Mouse (Mus musculus): Measurements from ENCODE around the gene Ccr4. TPM values are rescaled to one million over a fixed set of nuclear protein-coding genes. Genes with fewer than 3 reads are reported as not detected.
A peak's percentile ranks its signal among the peaks of the same experiment; 100 is the strongest.

Ccr4 gene
- 0.18 TPM in 1 of 2 replicates, not detected in the other for total RNA-seq (2015)
- 0.07 TPM in 1 of 2 replicates, not detected in the other for total RNA-seq (2017)

DNA sequence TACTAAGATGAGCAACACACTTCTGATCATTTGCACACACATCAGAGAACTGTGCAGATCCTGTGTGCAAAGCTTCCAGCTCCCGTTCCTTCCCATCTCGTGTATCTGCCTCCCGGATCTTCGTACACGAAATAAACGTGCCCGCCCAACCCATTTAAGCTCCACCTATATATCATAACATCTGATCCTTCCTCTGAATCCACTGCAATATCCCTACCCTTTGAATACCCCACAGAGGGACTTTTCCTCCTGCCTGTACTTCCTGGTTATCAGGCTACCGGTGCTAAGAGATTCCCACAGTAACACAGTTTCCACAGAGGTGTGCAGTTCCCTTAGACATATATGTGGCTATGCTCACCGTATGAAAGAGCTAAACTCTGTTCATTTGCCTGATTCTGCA, at the start of gene Ccr4:
Ccr4 (minus strand) TSS at position 101 of the 400 bp plus-strand sequence.
- no peak for ATAC-seq (ENCODE audit: poor library complexity, severe bottlenecking)

DNA sequence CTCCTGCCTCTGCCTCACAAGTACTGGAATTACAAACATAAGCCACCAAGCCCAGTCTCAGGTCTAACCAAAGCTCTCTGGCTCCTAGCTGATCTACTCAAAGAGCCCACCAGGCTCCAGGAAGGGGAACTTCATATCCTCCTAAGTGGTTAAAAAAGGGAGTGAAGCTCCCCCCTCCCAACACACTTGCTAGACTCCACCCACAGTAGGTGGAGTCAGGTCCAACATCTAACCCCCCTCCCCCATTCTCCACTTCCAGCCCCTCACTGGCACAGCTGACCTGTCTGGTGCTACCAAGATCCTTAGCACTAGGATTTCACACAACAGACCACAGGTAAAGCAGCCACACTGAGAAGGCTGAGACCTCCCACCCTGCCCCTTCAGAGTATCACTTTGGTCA, 49.1 kb upstream of the Ccr4 start:
- ATAC-seq (ENCODE audit: poor library complexity, severe bottlenecking) = no peak

GRCm38 (mm10) chr9:114550033-114550432, 45.3 kb upstream of the Ccr4 start:
- no peak for ATAC-seq (ENCODE audit: poor library complexity, severe bottlenecking)

DNA sequence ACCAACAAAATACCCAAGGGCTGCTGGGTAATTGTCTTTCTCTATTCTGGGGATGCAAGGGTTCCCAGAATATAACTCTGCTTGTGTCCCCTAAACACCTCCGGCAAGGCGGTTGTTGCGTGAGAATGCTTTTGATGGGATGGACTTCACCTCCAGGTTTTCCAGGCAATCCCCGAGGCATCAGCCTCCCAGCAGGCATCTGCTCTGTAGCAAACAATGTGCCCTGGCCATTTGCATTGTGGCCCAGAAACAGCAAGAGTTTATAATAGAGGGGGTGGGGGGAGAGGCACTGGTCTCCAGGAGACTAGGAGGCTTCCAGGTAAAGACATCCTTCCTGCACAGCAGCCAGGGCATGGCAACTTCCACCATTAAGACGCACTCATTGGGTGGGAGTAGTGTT, 44.4 kb upstream of the Ccr4 start:
- ATAC-seq (ENCODE audit: poor library complexity, severe bottlenecking) = no peak

DNA sequence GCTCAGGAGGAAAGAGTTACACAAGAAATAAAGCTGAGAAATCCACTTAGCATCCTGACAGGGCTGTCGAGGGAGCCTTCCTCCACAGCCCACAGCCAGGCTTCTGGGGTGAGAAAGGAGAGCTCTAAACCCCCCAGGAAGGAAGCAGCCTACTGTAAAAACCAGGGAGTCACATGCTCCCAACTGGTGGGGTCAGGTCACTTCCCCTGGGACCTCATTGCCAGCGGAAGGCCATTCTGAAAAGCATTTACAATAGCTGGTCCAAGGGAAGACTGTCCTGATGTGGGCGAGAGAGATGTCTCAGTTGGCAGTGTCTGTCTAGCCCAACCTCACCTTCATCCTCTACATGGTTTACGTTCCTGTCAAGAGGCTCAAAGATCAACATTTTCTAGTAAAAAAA, 43.8 kb upstream of the Ccr4 start:
- ATAC-seq (ENCODE audit: poor library complexity, severe bottlenecking) = no peak

GRCm38 (mm10) chr9:114547643-114548077, 42.9 kb upstream of the Ccr4 start:
- no peak for ATAC-seq (ENCODE audit: poor library complexity, severe bottlenecking)

GRCm38 (mm10) chr9:114546765-114547164, 42.0 kb upstream of the Ccr4 start:
- no peak for ATAC-seq (ENCODE audit: poor library complexity, severe bottlenecking)

GRCm38 (mm10) chr9:114544754-114545393, 40.2 kb upstream of the Ccr4 start:
- ATAC-seq (ENCODE audit: poor library complexity, severe bottlenecking) = no peak

GRCm38 (mm10) chr9:114543882-114544753, 39.4 kb upstream of the Ccr4 start:
- no peak for ATAC-seq (ENCODE audit: poor library complexity, severe bottlenecking)

DNA sequence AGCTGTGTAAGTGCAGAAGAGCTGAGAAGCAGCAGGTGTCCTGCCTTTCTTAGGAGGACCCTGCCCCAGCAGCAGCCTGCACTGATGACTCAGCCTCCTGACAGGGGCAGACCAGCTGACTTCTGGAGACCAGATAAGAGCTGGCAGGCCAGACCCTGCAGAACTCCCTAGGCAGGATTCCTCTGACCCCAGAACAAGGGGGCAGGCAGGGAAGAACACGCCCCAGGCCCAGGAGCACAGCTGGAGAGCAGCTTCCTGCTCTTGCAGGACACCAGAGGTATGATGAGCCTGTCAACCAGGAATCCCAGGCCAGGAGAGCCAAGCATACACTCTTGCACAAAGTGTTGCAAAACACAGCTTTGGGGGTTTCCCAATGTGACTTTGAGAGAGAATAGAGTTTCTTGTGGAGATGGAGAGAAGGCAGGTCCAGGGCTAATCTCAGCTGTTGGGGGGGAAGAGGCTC, 36.6 kb upstream of the Ccr4 start:
- no peak for ATAC-seq (ENCODE audit: poor library complexity, severe bottlenecking)

DNA sequence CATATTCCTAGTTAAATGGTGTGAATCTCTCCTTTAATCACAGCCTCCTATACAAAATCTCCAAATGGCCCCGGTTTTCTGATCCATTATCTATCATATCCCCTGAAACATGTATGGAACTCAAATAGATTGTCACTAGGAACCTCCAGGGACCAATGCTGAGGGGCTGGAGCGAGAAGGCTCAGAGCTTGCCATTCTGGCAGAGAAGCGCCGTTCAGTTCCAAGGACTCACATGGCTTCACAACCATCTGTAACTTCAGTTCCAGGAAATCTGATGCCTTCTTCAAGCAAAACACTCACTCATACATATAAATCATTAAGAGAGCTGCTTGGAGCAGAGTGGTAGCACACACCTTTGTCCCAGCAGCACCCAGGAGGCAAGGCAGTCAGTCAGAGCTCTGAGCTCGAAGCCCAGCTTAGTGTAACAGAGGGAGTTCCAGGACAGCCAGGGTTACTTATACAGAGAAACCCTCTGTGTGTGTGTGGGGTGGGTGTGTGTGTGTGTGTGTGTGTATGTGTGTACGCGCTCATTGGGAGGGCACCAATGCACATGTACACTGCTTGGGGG, 34.4 kb upstream of the Ccr4 start:
- ATAC-seq (ENCODE audit: poor library complexity, severe bottlenecking) = no peak

DNA sequence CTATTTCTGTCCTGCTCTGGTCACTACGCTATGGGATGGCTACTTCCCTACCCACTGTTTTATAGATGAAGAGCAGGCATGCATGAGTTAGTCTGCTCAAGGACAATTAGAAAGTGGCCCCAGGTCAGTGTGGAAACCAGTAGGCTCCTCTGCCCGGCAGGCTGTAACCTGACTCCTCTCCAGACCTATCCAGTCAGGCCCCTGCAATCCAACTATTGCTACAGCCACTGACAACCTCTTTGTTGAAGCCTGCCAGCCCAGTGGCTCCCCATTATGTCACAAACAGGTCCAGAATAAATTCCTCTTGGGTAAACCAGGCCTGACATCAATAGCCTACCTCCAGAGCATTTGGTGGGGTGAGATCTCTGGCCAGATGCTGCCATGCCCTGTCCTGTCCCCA, 31.9 kb upstream of the Ccr4 start:
- ATAC-seq (ENCODE audit: poor library complexity, severe bottlenecking) = no peak

GRCm38 (mm10) chr9:114534747-114535517, 30.2 kb upstream of the Ccr4 start:
- ATAC-seq (ENCODE audit: poor library complexity, severe bottlenecking) = no peak

DNA sequence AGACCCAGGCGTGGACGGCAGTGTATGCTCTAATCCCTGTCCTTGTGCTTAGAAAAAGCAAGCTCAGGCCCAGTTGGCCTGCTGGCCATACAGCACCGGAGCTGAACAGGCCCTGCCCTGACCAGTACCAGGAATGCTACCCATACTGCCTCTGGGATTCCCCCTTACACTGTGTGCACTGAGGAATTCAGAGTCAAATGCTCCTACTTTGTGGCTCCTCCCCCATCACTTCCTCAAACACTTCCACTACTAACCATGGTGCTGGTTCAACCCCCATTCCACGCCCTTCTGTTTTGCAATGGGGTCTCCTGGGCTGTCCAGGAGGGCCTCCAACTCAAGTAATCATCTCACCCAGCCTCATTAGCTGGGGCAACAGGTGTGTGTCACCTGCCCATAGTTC, 29.1 kb upstream of the Ccr4 start:
- ATAC-seq (ENCODE audit: poor library complexity, severe bottlenecking) = peak; percentile 38

DNA sequence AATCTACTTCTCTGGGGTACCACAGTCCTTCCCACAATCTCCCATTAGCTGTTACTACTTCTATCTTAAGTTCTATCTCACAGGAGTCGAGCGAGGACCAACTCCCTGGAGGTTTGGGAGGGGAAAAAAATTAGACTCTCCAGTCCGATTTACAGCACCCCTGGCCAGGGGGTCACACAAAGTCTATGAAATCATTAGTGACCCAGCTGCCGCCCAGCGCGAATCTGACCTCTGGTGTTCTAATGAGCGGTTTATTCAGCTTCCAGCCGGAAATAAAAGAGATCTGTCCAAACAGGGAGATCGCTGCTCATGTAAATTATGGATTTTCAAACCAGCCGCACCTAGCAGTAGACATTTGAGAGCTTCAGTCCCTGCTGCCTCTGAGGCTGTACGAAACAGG, 26.6 kb upstream of the Ccr4 start:
- ATAC-seq (ENCODE audit: poor library complexity, severe bottlenecking) = no peak

- ATAC-seq (ENCODE audit: poor library complexity, severe bottlenecking) = no peak
Observed at GRCm38 (mm10) chr9:114528680-114529048, 23.9 kb upstream of the Ccr4 start.

DNA sequence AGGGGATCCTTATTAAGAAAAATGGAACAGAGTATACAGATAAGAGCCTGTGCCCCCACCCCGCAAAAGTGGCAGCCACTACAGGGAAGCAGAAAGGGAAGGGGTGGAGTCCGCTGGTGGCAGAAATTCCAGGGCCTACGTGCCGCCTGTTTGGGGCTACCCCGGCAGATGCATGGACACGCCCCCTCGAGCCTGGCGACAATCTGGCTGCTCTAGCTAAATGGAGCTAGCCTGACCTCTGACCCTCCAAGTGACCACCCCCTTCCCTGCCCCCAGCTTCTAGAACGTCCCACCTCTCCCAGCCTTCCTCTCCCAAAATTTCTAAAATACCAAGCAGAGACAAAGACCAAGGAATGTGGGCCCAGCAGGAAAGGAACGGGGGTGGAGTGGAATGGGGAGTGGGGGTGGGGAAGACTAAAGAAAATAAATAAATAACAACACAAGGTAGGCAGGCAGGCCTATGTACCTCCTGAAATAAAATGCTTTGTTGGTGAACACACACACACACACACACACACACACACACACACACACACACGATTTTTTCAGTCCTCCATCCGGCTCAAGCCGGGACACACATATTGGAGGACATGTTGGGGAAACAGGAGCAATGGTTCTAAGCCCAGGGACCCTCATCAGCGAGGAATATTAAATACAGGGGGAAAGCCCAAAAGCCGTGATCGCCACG, 23.4 kb upstream of the Ccr4 start:
- ATAC-seq (ENCODE audit: poor library complexity, severe bottlenecking) = no peak

DNA sequence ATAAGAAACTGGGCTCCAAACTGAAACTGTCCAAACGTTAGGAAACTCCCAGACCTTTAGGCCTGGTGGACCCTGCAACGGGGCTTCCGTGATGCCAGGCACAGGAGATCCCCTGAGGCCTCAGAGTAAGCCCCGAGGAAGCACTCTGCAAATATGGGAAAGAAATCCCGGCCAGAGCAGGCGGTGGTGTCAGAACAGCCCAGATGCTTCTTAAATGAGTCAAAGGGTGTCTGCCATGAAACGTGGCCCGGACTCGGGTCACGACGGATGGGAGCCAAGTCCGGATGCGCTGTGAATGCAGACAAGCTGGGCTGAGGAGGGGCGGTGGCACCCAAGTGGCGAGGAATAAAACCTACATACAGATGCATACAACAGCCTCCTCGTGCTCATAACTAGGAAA, 22.4 kb upstream of the Ccr4 start:
- no peak for ATAC-seq (ENCODE audit: poor library complexity, severe bottlenecking)

DNA sequence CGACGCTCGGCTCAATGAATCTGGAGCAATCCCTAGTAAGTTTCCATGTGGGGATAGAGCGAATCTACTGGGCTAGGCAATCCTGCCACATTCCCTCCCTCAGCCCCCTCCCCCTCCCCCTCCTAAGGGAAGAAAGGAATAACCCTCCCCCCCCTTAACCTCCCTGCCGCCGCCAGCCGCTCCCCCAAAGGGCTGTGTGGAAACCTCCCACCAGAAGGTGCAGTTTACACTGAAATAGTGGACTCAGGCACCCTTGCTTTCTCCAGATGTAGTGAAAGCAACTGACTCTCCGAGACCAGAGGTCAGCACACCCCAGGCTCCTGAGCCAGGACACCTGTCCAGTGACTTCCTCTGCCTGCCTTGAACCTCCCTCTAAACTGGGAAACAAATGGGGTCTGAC, 21.9 kb upstream of the Ccr4 start:
- ATAC-seq (ENCODE audit: poor library complexity, severe bottlenecking) = no peak

DNA sequence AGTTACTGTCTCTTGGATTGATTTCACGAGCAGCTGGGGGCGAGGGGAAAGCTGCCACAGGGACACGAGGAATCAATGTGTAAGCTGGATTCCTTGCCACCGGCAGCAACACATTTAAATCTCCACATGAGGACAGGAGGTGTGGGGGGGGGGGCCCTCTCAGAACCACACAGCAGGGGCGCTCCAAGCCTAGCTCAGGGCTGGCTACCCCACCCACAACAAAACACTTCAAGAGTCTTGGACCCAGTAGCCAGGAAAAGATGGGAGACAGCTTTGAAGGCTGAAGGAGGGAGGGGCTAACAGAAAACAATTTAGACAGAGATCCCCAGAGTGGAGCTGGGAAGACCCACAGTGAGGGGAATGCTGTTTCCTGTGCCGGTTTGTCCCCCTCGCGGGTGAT, 21.2 kb upstream of the Ccr4 start:
- ATAC-seq (ENCODE audit: poor library complexity, severe bottlenecking) = no peak

Data from megakaryocyte, adult 5-6 weeks (primary cell).